Mouse (Mus musculus): ENCODE measurements at regions not wholly inside any gene's neighbourhood (a gene's known extent, or its start where the extent isn't known, plus 50 kb on each side); places are given as distances from the start of the nearest gene placed in this dataset.
"Not testable (repeated sequence)": the region's sequence is repeated elsewhere in the genome, so short reads cannot be mapped to it uniquely, and the experiment has no call there.

DNA sequence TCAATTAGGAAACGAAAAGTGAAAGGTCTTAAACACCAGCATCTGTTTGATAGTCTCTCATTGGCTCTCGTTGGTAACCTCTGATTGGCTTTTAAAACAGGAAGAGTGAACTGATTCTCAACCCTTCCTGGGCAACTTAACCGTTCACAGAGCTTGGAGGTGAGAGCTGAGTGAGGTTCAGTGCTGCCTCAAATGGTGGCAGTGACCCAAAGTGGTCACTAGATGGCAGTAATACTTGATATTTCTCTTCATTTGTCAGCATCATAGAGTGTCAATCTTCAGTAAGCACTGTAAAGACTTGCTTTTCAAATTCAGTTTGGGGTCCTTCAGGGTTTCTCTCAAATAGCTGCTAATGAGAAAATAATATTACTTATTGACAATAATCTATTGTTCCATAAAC, 321.8 kb upstream of the Gdi2 start:
- not testable (repeated sequence) for DNase-seq

GRCm38 (mm10) chr13:3221005-3221621, 316.8 kb upstream of the Gdi2 start:
- DNase-seq: not testable (repeated sequence)

DNA sequence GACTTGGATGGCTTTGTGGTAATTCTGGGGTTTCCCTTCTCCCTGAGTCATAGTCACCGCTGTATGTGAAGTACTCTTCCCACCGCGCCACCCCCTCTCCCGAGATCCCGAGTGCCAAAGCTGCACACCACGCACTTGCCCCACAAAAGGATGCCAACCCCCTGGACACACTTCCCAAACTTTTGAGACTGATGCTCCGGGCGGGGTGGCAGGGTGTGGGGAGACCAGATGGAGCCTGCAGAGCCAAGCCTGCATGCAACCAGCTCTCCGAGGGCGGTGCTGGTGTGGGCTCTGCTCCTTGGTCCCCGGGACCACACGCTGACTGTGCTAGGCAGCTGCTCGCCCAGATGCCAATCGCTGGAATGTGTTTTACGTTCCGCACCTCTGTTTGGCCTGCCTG, 316.2 kb upstream of the Gdi2 start:
- peak in 1 of 2 experiments; percentile 3 for DNase-seq

GRCm38 (mm10) chr13:3258379-3258778, 279.5 kb upstream of the Gdi2 start:
- no peak for DNase-seq

GRCm38 (mm10) chr13:3276130-3276529, 261.7 kb upstream of the Gdi2 start:
- DNase-seq: not testable (repeated sequence)

All from thymus, adult 18-20 months (tissue).